9 mouse cellular contexts compared by ENCODE assay signal in the genomic region with DNA sequence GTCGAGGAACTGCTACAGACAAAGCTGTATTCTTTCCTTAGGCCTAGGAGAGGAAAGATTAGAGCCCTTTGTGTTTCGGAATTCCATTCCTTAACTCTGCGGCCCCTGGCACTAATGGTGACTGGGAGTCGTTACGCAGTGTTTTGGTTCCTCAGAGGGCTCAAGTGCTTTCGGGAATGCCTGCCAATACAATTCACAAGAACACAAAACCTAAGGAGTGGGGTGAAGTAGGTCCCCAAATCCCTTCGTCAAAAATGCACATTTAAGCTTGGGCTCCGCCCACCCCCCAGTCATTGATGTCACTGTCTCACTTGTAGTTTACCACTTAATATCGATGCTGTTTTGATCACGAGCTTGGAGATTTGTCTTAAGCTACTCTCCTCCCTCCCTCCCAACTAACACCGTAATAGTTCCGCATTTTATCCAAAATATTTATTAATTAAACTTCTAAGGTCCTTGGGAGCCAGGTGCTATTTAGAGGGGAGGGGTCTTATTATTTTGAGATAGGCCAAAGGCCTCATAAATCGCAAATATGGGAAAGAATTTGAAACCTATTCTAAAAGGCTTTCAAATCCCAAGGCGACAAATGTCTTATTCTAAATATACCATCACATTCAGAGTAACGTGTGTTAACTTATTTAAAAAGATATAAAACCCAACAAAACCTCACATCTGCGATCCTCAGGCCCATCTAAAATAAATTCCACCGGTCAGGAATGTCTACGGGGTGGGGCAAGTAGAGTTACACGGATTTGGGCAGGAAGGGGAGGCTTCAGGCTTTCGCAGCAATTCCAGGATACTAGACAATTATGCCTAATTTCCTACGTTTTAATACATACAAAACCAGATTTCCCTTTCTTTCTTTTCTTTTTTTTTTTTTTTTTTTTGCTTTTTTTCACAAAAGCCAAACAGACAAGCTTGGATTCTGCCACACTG.
DNase-seq lines count a peak whose midpoint lies in the region; ATAC-seq lines count a peak whose summit lies in the region.
"Had no signal": no experiment of that assay in that cellular context is flagged by ENCODE, and none has a peak within 500 bp of the region (broad histone marks: within the 10 kb centered on the region; RNA-seq: fewer than 3 reads in every experiment).

No protein-coding gene starts in this region.

- H3K9me3 ChIP-seq in hindbrain, embryonic 13.5 days, result no peaks in the 10 kb centered on the region

- H3K27ac ChIP-seq in brown adipose tissue, adult 24 weeks (replicated peaks; ENCODE audit: low read depth, low read length), result peak overlapping the region; percentile 100
- H3K27ac ChIP-seq in hindbrain, embryonic 13.5 days, result peak overlapping the region; percentile 100

- no peak for ATAC-seq in hindbrain, embryonic 13.5 days (ENCODE audit: low FRiP score)

- H3K36me3 ChIP-seq in hindbrain, embryonic 13.5 days, result no peaks in the 10 kb centered on the region

- peak overlapping the region; percentile 96 for H3K9ac ChIP-seq in hindbrain, embryonic 13.5 days

- H3K27me3 ChIP-seq in hindbrain, embryonic 13.5 days, result no peaks in the 10 kb centered on the region
- H3K27me3 ChIP-seq: Patski had no signal

- WGBS in hindbrain, embryonic 13.5 days, result 4% methylated on average over 21 of the region's 21 CpGs

- peak overlapping the region; percentile 74 for H3K4me2 ChIP-seq in hindbrain, embryonic 13.5 days

- DNase-seq in cerebellum, adult 18-20 months, result peak; percentile 59 to 64
- DNase-seq in cerebellum, adult 11 months, result no peak
- peak; percentile 51 for DNase-seq in forelimb bud, embryonic 11.5 days (ENCODE audit: low read depth, low spot score)
- peak; percentile 47 for DNase-seq in left cerebral cortex, adult 11 months (ENCODE audit: low spot score)
- peak; percentile 64 for DNase-seq in lung, postnatal 25 days (ENCODE audit: low spot score)
- DNase-seq in skeletal muscle tissue, adult 2 months (ENCODE audit: low read depth, low spot score), result peak; percentile 72

- H3K4me3 ChIP-seq in brown adipose tissue, adult 24 weeks (ENCODE audit: insufficient read depth, low read depth, low read length), result peak overlapping the region; percentile 70
- H3K4me3 ChIP-seq in hindbrain, embryonic 13.5 days, result peak overlapping the region; percentile 59

- peaks cover 2% of the 10 kb centered on the region; the same call in 1 of the 2 replicates for H3K4me1 ChIP-seq in brown adipose tissue, adult 24 weeks (ENCODE audit: control insufficient read depth, insufficient read depth, insufficient read length, low read length)
- H3K4me1 ChIP-seq in hindbrain, embryonic 13.5 days (replicated peaks), result peaks cover 30% of the 10 kb centered on the region
